Mouse (Mus musculus): Measurements from ENCODE around the gene Slc35f1. TPM values are rescaled to one million over a fixed set of nuclear protein-coding genes. Genes with fewer than 3 reads are reported as not detected.

Slc35f1 gene
- total and polyA plus RNA-seq, 2 experiments from 2014 or later: 37.8 to 110 TPM

GRCm38 (mm10) chr10:52822909-52823308 lies 132.6 kb downstream of the Slc35f1 start:
- no peak for DNase-seq
- no peak overlapping the region for H3K27ac ChIP-seq (ENCODE audit: low read depth, low read length)
- TF ChIP-seq CTCF (IDR thresholded peaks at IDR 0.05; ENCODE audit: low read depth): no peak
- H3K4me2 ChIP-seq (ENCODE audit: low read depth): no peak overlapping the region
- H3K9ac ChIP-seq: no peak overlapping the region
- H3K36me3 ChIP-seq (ENCODE audit: insufficient read depth): no peaks in the 10 kb centered on the region
- no peaks in the 10 kb centered on the region for H3K4me1 ChIP-seq (ENCODE audit: insufficient read depth)
- H3K4me3 ChIP-seq (ENCODE audit: low read depth, low read length): no peak overlapping the region
- no peaks in the 10 kb centered on the region for H3K27me3 ChIP-seq (ENCODE audit: insufficient read depth, low read length)
- ATAC-seq: no peak
- WGBS: 84% methylated on average over 2 of the region's 2 CpGs
- H3K9me3 ChIP-seq (ENCODE audit: low read length): no peaks in the 10 kb centered on the region

GRCm38 (mm10) chr10:52825746-52826145 lies 135.4 kb downstream of the Slc35f1 start:
- DNase-seq: no peak
- Histone ChIP-seq H3K27me3 (ENCODE audit: insufficient read depth, low read length) (no peaks in the 10 kb centered on the region), H3K27ac (ENCODE audit: low read depth, low read length) (no peak overlapping the region), H3K9me3 (ENCODE audit: low read length) (no peaks in the 10 kb centered on the region), H3K36me3 (ENCODE audit: insufficient read depth) (no peaks in the 10 kb centered on the region), H3K4me3 (ENCODE audit: low read depth, low read length) (no peak overlapping the region), H3K4me2 (ENCODE audit: low read depth) (no peak overlapping the region), H3K9ac (no peak overlapping the region), H3K4me1 (ENCODE audit: insufficient read depth) (no peaks in the 10 kb centered on the region)
- no peak for TF ChIP-seq CTCF (IDR thresholded peaks at IDR 0.05; ENCODE audit: low read depth)
- no peak for ATAC-seq
- 90% methylated on average over 4 of the region's 4 CpGs for WGBS

- no peaks in the 10 kb centered on the region for H3K9me3 ChIP-seq (ENCODE audit: low read length)
- peaks cover 7% of the 10 kb centered on the region; the same call in 1 of the 2 replicates for H3K4me1 ChIP-seq (ENCODE audit: insufficient read depth)
- DNase-seq (peak; percentile 40), ATAC-seq (no peak)
- H3K36me3 ChIP-seq (ENCODE audit: insufficient read depth): no peaks in the 10 kb centered on the region
- H3K9ac ChIP-seq: no peak overlapping the region
- no peak for TF ChIP-seq CTCF (IDR thresholded peaks at IDR 0.05; ENCODE audit: low read depth)
- H3K4me3 ChIP-seq (ENCODE audit: low read depth, low read length): no peak overlapping the region
- WGBS: 8% methylated on average over 2 of the region's 2 CpGs
- H3K4me2 ChIP-seq (ENCODE audit: low read depth): no peak overlapping the region
- no peak overlapping the region for H3K27ac ChIP-seq (ENCODE audit: low read depth, low read length)
- H3K27me3 ChIP-seq (ENCODE audit: insufficient read depth, low read length): no peaks in the 10 kb centered on the region
Observed at GRCm38 (mm10) chr10:52840819-52841218, 150.5 kb downstream of the Slc35f1 start.

- Histone ChIP-seq H3K27ac (ENCODE audit: low read depth, low read length) (no peak overlapping the region), H3K4me1 (ENCODE audit: insufficient read depth) (no peaks in the 10 kb centered on the region), H3K9ac (no peak overlapping the region), H3K9me3 (ENCODE audit: low read length) (no peaks in the 10 kb centered on the region), H3K4me2 (ENCODE audit: low read depth) (no peak overlapping the region), H3K36me3 (ENCODE audit: insufficient read depth) (no peaks in the 10 kb centered on the region), H3K27me3 (ENCODE audit: insufficient read depth, low read length) (no peaks in the 10 kb centered on the region), H3K4me3 (ENCODE audit: low read depth, low read length) (no peak overlapping the region)
- no peak for TF ChIP-seq CTCF (IDR thresholded peaks at IDR 0.05; ENCODE audit: low read depth)
- ATAC-seq (no peak), DNase-seq (no peak)
Observed at GRCm38 (mm10) chr10:52851994-52852393, 161.7 kb downstream of the Slc35f1 start.

- whole genome bisulfite sequencing: 88% methylated on average over 2 of the region's 2 CpGs
- Histone ChIP-seq H3K4me2 (ENCODE audit: low read depth) (no peak overlapping the region), H3K9ac (no peak overlapping the region), H3K27ac (ENCODE audit: low read depth, low read length) (no peak overlapping the region), H3K27me3 (ENCODE audit: insufficient read depth, low read length) (no peaks in the 10 kb centered on the region), H3K36me3 (ENCODE audit: insufficient read depth) (no peaks in the 10 kb centered on the region), H3K9me3 (ENCODE audit: low read length) (no peaks in the 10 kb centered on the region), H3K4me3 (ENCODE audit: low read depth, low read length) (no peak overlapping the region), H3K4me1 (ENCODE audit: insufficient read depth) (no peaks in the 10 kb centered on the region)
- DNase-seq: no peak
- TF ChIP-seq CTCF (IDR thresholded peaks at IDR 0.05; ENCODE audit: low read depth): no peak
- no peak for ATAC-seq
Observed at GRCm38 (mm10) chr10:52860851-52861250, 170.5 kb downstream of the Slc35f1 start.

- no peak overlapping the region for H3K9ac ChIP-seq
- 59% methylated on average over 5 of the region's 5 CpGs for WGBS
Observed at GRCm38 (mm10) chr10:52864936-52865335, 174.6 kb downstream of the Slc35f1 start.

GRCm38 (mm10) chr10:52871110-52871509 lies 180.8 kb downstream of the Slc35f1 start:
- Histone ChIP-seq H3K9me3 (ENCODE audit: low read length) (no peaks in the 10 kb centered on the region), H3K36me3 (ENCODE audit: insufficient read depth) (no peaks in the 10 kb centered on the region), H3K4me3 (ENCODE audit: low read depth, low read length) (no peak overlapping the region), H3K4me2 (ENCODE audit: low read depth) (no peak overlapping the region), H3K27me3 (ENCODE audit: insufficient read depth, low read length) (no peaks in the 10 kb centered on the region), H3K9ac (no peak overlapping the region), H3K4me1 (ENCODE audit: insufficient read depth) (no peaks in the 10 kb centered on the region), H3K27ac (ENCODE audit: low read depth, low read length) (no peak overlapping the region)
- DNase-seq: no peak
- ATAC-seq: no peak
- TF ChIP-seq CTCF (IDR thresholded peaks at IDR 0.05; ENCODE audit: low read depth): no peak

More at GRCm38 (mm10) chr10:52864936-52865335, 174.6 kb downstream of the Slc35f1 start:
- Histone ChIP-seq H3K9me3 (ENCODE audit: low read length) (no peaks in the 10 kb centered on the region), H3K36me3 (ENCODE audit: insufficient read depth) (no peaks in the 10 kb centered on the region), H3K27ac (ENCODE audit: low read depth, low read length) (no peak overlapping the region), H3K27me3 (ENCODE audit: insufficient read depth, low read length) (no peaks in the 10 kb centered on the region), H3K4me3 (ENCODE audit: low read depth, low read length) (no peak overlapping the region), H3K4me2 (ENCODE audit: low read depth) (no peak overlapping the region), H3K4me1 (ENCODE audit: insufficient read depth) (no peaks in the 10 kb centered on the region)
- DNase-seq (peak; percentile 24), ATAC-seq (no peak)
- TF ChIP-seq CTCF (IDR thresholded peaks at IDR 0.05; ENCODE audit: low read depth): no peak

GRCm38 (mm10) chr10:52874133-52874532 lies 183.8 kb downstream of the Slc35f1 start:
- TF ChIP-seq CTCF (IDR thresholded peaks at IDR 0.05; ENCODE audit: low read depth): no peak

More at GRCm38 (mm10) chr10:52874133-52874532, 183.8 kb downstream of the Slc35f1 start:
- no peaks in the 10 kb centered on the region for H3K4me1 ChIP-seq (ENCODE audit: insufficient read depth)
- H3K27me3 ChIP-seq (ENCODE audit: insufficient read depth, low read length): no peaks in the 10 kb centered on the region
- H3K9me3 ChIP-seq (ENCODE audit: low read length): no peaks in the 10 kb centered on the region
- H3K9ac ChIP-seq: no peak overlapping the region
- 69% methylated on average over 9 of the region's 9 CpGs for WGBS
- H3K27ac ChIP-seq (ENCODE audit: low read depth, low read length): no peak overlapping the region
- H3K4me3 ChIP-seq (ENCODE audit: low read depth, low read length): no peak overlapping the region
- H3K4me2 ChIP-seq (ENCODE audit: low read depth): no peak overlapping the region
- DNase-seq (no peak), ATAC-seq (no peak)
- no peaks in the 10 kb centered on the region for H3K36me3 ChIP-seq (ENCODE audit: insufficient read depth)
